Mouse (Mus musculus) left cerebral cortex, adult 11 months (tissue): ENCODE data around the gene Cdkl3.

ENCODE experiments used
- DNase-seq: peaks from one replicate; pipeline ENCODE4 v3.0.0; 2022; ENCODE audit warnings: low spot score

Cdkl3 gene

DNA sequence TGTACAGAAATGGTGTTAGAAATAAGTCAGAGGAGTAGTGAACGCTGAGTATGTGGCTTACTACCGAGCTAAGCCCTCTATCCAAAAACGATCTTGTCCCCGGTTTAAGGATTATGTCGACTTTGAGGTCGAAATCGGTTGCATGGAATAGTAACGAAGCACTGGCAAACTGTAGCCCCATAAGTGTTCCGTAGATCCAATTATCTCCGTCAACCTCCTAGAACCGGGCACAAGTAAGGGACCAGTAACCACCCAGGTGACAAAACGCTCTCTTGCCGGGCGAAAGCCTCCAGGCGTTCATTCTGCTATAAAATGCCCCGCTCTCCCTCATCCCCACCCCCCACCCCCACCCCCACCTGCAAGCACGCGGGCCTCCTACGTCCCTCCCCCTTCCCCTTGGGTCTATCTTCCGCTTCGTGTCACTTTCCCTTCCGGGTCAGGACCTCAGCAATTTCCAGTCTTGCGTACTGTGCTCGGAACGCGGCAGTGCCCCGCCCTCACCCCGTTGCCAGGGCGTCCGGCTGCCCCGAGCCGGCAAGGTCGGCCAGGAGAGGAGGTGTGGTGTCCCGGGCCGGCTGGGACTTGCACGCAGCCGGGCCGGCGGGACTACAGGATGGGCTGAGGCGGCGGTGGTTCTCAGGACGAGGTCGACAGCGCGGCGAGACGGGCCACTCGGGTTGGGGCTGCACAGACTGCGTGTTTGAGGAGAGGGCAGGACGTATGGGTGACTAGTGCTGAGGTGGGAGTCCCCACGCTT, at the start of gene Cdkl3:
Gene Cdkl3 (plus strand): TSS at position 450 of the 757 bp plus-strand sequence.
- DNase-seq = peak; percentile 81

DNA sequence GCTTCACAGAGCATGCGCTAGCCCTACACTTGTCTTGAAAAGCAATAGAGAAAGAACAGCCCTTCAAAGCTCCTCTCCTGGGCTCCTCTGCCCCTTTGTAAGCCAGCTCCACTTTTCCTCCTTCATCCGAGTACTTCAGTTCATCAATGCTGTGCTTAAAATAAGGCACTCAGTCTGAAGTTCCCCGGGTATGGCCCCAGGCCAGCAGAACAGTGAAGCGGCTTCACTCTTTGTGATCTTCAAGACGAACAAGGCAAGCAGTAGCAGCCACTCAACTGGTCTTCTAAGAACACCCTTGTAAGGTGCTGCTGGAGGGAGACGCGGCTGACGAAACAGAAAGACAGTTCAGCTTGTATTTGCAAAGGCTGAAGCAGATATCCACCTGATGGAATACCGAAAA, 47.9 kb upstream of the Cdkl3 start:
- DNase-seq = no peak

DNA sequence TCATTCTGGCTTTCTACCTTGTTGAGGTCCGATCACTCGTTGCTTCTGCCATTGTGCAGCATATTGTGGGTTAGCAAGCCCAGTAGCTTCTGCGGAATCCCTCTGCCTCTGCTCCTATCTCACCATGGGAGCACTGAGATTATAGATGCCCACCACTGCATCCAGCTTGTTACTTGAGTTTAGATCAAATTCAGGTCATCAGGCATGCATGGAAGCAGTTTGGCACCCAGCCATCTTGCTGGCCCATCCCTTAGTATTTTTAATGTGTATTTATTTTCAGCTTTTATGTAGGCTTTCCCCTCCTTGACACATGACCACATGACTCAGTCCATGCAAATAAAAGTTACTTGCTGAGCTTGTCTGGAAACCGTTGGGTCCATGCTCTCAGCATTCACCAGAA, 46.3 kb upstream of the Cdkl3 start:
- DNase-seq = no peak

DNA sequence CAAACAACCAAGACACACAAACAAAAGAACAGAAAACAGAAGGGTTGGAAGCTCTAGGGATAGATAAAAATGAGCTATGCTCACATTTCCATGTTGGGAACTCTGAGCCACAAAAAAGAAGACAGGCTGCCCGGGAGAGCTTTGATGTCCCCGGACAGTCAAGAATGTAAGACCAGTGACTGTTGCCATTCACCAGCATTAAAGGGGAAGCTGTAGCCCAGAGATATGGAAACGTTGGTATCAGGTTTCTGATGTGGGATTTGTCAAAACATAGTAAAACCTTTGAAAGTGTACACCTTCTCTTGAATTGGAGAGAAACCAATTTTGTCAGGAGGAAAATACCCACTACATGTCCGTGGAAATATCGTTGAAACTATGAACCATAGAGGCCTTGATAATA, 44.5 kb upstream of the Cdkl3 start:
- DNase-seq = no peak

DNA sequence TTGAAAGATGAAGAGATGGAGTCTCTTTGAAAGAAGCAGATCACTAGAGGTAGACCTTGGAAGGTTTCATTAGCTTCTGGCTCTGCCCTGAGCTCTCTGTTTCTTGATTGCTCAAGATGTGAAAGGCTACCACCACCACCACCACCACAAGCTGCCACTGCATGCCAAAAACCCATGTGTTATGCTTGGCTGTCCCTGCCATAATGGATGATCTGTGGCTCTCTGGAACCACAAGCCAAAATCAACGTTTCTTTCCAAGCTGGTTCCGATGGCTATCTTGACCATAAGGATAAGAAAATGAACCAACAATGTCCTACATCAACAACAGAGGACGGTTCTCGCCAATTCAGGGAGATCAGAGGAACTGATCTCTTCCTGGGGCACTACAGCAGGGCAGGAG, 44.0 kb upstream of the Cdkl3 start:
- DNase-seq = no peak

DNA sequence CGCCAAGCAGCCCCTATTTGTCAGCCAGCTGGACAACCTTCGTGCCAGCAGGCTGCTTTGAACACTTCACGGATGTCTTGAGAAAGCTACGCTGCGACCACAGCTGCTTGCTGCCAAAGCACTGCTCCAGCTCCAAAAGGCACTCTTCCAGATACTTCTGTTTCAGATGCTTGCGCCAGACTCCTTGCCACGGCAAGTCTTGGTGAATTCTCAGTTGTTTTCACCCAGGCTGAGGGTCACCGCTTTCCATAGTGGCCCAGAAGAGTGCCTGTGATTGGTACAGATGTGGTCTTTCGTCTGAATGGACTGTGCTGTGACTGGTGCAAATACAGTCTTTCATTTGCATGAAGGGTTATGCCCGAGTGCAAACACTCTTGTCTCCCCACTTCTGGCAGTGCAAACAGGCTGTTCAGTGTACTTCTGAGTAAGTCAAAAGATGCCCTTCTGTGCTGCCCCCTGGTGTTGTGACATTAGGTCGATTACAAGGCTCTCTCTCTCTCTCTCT, 43.0 kb upstream of the Cdkl3 start:
- peak; percentile 16 for DNase-seq

DNA sequence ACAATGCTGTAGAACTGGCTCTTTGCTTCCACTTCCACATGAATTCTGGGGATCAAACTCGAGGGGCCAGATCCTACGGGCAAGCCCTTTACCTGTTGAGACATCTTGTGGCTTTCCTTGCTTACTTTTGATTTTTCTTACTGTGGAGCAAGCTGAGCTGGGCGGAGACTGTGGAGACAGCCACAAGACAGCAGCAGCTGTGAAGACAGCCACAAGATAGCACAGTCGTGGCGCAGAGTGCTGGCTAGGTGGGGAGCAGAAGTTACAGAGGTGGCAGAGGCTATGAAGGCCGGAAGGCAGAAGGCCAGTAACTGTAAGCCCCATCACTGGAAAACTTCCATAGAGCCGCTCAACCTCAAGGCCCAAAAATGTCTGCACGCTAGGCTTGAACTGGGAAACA, 42.3 kb upstream of the Cdkl3 start:
- no peak for DNase-seq

DNA sequence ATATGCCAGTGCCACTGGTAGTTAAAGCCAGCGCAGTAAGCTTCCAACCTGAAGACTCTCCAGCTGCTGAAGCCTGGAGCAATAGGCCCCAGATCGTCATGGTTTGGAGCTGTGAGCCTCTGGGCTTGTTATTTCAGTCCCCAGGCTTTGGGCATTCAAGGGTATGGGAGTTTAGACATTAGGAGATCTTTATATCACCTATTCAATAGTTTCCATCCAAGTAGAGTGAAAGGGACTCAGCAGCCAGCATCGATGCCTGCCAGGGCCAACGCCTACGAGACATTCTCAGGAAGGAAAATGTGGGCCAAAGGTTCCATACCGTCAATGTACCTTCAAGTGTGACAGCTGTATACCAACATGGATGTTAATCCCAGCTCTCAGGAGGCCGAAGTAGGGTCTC, 41.7 kb upstream of the Cdkl3 start:
- DNase-seq = no peak

DNA sequence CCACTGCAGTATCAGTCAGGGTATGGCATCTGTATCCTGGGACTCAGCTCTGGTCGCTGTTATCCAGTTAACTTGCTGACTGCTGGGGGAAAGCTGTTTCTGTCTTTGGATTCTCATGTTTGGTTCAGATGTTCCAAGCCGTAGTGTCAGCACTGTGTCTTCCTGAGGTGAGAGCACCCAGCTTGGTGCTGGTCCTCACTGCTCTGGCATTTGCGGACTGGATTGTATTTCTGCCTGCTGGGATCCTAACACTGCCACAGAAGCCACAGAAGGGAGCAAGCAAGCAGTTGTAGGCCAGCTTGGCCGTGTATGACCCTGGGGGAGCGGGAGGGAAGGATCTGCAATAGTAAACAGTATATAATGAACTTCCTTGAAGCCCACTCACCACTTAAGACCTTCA, 37.4 kb upstream of the Cdkl3 start:
- no peak for DNase-seq

DNA sequence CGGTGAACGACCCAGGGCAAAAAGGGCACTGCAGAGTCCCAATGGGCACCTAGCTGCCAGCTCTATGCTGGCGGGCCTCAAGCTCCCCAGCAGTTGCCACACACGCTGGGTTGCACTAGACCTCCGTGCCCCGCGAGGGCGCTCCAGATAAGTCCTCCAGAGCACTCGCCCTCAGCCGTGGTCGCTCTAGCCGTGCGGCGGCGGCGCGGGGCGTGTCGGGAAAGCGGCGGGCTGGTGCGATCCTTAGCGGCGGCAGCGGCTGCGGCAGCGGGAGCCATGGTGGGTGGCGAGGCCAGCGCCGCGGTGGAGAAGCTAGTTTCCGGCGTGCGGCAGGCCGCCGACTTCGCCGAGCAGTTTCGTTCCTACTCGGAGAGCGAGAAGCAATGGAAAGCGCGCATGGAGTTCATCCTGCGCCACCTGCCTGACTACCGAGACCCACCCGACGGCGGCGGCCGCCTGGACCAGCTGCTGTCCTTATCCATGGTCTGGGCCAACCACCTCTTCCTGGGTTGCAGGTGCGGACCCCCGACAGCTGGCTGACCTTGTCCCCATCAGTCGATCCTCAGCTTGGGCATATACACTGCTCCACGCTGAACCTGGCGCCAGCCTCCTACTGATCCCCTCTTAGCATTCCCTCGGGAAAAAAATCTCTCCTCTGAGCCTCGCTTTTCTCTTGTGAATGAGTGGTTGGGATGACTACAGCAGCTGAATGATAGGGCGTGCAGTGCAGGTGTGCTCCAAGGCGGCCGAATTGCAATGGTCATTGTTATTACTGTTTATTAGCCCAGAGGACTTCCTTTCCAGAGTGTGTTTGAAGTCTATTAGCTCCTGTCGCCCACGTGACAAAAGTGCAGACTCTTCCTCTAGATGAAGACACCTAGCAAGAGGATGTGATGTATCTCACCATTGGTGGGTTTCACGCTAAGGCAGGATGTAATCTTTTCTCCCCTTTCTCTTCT, 36.3 kb upstream of the Cdkl3 start, which contains the start of gene Cdkn2aipnl:
Gene Cdkn2aipnl (plus strand): TSS at position 219 of the 959 bp plus-strand sequence.
- peak; percentile 88 for DNase-seq

DNA sequence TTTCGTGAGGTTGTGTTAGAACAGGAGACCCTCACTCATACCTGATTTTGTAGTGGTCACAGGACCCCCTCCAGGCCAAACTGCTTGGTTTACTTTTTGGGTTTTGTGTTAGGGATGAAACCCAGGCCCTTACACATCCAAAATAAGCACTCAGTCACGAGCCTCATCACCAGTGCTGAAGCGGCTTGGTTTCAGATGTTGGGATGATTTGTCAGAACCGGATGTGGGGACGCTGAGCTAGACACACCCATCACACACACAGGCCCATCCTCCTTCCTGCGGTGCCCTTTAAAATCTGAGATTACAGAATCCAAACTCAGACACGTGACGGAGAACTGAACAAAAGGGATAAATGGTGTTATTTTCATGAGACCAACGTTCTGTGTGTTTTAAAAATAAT, 35.1 kb upstream of the Cdkl3 start:
- DNase-seq = no peak

DNA sequence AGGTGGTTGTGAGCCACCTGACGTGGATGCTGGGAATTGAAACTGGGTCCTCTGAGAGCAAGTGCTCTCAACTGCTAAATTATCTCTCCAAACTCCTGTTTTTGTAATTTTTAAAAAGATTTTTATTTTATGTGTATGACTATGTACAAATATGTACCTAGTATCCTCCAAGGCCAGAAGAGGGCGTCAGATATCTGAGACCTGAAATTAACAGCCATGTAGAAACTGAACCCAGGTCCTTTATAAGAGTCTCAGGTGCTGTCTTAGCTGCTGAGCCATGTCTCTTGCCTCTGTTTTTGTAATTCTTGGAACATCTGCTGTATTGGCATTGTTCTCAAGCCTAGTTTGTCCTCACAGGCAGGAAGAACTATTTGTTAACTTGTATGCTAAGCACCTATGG, 34.5 kb upstream of the Cdkl3 start:
- no peak for DNase-seq

DNA sequence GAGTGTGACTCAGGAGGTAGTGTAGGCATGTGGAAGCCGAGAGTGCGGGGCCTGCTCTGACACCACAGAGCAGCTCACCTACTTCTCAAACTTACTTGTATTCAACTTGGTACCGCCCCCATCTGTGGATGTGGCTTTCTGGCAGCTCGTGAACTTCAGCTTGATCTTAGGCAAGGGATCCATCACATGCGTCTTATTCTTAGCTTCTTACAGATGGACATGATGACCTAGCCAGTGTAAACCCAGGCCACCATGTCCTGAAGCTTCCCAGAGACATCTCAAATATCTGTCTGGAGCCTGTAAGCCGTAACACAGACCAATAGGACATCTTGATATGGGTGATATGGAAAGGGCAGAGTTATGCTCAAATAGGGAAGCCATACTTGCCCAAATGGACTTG, 32.4 kb upstream of the Cdkl3 start:
- DNase-seq = no peak

DNA sequence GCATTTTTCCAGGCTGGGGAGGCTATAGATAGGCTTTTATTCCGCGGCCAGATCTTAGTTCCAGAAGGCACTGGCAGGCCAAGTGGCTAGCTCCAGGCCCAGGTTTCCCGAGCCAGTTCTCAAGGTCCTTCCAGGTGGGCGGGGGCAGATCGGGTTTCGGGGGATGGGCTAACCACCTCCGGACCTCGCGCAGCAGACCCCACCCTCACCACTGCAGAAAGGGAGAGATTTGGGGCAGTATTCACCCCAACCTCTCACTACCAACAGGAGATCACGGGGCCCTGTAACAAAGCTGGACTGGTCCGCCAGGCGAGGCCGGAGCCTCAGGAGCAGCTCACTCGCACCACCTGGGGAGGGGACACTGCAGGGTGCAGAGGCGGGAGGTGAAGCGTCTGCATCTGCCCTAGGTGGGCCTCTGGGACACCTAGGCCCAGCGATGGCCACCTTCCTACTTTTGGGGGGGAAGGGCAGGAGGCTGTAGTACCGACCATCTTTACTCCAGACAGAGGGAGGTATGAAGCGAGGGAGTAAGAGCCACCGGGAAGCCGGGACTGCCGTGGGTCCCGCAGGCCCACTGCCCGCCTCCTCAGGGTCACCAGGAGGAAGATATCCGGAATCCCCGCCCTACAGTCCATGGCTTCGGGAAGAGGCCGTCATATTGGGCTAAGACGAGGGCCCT, 4.3 kb upstream of the Cdkl3 start:
- no peak for DNase-seq

DNA sequence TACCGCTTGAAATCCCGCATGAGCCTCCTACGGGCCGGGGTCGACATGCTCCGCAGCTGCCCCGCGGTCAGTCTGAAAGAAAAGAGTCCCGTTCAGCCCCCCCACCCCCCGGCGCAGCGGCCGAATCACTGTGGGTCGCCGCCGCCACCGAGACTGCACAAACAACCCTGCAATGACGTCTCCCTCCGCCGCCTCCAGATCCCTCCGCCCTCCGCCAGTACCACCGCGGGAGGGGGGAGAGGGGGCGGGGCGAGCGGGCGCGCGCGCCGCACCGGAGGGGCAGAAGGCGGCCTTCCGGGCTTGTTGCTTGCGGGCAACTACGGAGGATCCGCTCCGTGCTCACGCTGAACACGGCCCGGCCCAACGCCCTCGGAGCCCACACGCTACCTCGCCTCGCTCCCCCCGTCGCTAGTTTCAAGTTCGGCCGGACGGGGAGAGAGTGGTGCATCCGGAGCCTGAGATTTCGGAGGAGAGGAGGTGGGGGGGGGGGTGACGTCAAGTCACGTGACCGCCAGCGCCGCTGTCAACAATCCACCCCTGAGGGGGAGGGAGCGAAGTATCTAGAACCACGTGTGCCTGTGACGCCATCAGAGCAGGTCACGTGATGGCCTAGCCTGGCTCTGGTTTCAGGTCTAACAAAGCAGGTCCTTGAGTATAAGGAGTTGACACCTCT, 3.6 kb upstream of the Cdkl3 start, which contains the start of gene Ube2b:
Gene Ube2b (minus strand): TSS at position 473 of the 673 bp plus-strand sequence.
- DNase-seq = peak; percentile 98

DNA sequence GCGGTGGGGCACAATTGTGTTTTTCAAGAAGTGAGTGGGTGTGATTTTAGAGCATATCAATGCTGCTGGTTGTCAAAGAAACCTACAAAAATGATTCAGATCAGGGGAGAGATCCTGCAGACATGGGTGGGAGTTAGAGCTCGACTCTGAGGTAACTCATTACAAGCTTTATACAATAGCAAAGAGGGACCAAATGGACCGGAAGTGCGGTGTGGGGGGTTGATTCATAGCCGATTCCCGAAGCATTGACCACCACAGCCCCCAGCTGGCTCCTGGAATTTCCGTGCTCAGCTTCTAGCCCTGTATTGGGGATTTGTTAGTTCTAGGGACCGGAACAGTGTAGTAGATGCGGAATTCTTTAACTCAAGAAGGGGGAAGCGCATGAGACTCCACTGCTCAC, 2.7 kb upstream of the Cdkl3 start:
- no peak for DNase-seq

DNA sequence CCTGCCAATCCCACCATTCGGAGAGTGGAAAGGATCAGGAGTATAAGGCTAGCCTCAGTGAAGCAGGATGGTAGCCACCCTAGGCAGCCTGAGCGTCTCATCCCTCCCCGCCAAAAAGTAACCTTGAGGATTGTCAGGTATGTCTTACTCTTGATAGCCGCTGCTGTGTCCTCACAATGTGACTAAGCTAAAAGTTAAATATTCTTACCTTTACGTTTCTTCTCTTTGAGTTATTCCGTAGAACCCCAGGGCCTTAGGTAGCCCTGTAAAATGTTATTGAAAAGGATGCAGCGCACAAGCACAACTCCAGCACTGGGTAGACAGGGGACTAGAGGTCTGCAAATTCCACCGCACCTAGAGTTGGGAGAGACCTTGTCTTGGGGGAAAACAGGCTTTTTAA, 2.2 kb upstream of the Cdkl3 start:
- DNase-seq = no peak

DNA sequence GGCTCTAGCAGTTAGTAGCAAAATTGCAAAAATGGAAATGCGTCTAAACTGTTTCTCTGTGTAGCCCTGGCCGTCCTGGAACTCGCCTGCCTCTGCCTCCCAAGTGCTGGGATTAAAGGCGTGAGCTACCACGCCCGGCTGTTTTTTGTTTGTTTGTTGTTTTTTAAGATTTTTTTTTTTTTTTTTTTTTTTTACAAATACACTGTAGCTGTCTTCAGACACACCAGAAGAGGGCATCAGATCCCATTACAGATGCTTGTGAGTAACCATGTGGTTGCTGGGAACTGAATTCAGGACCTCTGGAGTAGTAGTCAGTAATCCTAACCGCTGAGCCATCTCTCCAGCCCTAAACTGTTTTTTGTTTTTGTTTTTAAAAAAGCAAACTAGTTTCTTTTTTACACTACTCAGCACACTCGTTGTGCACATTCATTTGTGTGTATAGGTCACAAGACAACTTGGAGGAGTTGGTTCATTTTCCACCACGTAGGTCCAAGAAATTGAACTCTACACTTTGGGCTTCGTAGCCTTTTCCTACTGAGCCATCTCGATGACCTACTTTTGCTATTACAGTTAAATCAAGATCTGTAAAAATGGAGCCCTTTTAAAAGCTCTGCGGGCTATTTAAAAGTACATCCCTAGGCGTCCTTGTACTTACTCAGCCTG, 1.0 kb upstream of the Cdkl3 start:
- no peak for DNase-seq

DNA sequence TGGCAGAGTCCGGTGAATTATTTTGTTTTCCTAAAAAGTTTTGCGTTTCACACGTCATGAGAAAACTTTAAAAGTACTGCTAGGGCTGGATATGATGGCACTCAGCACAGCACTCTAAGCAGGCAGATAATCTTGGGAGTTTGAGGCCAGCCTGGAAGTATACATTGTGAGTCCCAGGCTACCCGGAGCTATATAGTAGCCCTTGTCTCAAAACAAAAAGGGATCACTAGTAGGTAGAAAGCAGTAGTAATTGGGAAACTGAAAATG, 583 bp upstream of the Cdkl3 start:
- no peak for DNase-seq

DNA sequence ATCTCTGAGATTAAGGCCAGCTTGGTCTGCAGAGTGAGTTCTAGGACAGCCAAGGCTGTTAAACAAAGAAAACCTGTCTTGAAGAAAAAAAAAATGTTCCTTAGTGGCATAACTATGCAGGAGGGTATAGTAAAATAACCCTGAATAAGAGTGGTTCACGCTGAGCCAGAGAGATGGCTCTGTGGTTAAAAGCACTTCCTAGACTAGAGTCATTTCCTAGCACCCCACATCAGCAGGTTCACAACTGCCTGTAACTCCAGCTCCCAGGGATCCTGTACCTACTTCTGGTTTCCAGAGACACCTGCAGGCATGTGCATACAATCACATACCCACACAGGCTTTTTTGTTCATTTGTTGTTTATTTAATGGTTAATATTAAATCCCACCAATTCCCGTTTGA, 1.6 kb downstream of the Cdkl3 start:
- DNase-seq = no peak

DNA sequence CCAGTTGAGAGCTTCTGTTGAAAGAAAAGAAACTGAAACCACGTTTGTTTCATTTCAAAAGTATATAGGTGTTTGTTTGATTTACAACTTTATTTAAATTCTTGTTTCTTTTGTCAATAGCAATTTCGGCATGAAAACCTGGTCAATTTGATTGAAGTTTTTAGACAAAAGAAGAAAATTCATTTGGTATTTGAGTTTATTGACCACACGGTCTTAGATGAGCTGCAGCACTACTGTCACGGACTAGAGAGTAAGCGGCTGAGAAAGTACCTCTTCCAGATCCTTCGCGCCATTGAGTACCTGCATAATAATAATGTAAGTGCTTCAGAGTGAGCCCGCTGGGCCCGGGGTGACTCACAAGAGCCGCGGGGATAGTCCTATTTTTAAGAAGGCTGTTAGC, 7.0 kb downstream of the Cdkl3 start:
- DNase-seq = no peak

DNA sequence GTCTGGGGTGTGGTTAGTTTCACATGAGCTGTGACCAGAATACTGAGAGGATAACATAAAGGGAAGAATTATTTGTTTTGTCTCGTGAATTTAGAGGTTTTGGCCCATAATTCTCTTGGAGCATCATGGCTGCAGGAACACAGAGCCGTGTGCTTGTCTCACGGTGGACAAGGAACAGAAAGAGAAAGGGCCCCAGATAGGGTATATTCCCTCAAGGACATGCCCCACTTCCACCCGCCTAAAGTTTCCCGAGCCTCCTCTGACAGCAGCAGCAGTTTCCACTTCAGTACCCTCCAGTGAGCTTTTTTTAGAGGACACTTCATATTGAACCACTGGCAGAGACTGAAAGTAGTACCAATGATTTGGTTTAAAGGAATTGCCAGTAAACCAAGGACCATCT, 7.5 kb downstream of the Cdkl3 start:
- no peak for DNase-seq
